Mouse (Mus musculus): Measurements from ENCODE around the gene Stk38.

- TF ChIP-seq USF2 (conservative IDR thresholded peaks at IDR 0.05; ENCODE audit: low read depth, low read length) (no peak), GABPA (IDR thresholded peaks at IDR 0.05; ENCODE audit: insufficient replicate concordance, low read depth, low read length) (no peak), POLR2A (IDR thresholded peaks at IDR 0.05; ENCODE audit: low read depth, low read length) (no peak), MAFK (IDR thresholded peaks at IDR 0.05; ENCODE audit: insufficient replicate concordance, low read length) (no peak), ZNF384 (IDR thresholded peaks at IDR 0.05; ENCODE audit: low read depth, low read length) (no peak), CTCF (conservative IDR thresholded peaks at IDR 0.05 in 1 of 2, IDR thresholded peaks at IDR 0.05 in 1 of 2; ENCODE audit: low read depth in 2 of 2, low read length in 2 of 2) (no peak), KAT2A (IDR thresholded peaks at IDR 0.05; ENCODE audit: insufficient replicate concordance, low read length) (no peak), BHLHE40 (IDR thresholded peaks at IDR 0.05; ENCODE audit: low read depth, low read length) (no peak), MYC (IDR thresholded peaks at IDR 0.05; ENCODE audit: low read depth, low read length) (no peak), USF1 (IDR thresholded peaks at IDR 0.05; ENCODE audit: low read depth, low read length) (no peak)
Measured at GRCm38 (mm10) chr17:28943740-28944139, 64.1 kb downstream of the Stk38 start, which contains the start of gene Pxt1.

All from CH12.LX (cell line).